Mouse (Mus musculus): ENCODE data around the gene Ftl1-ps1.

Gene Ftl1-ps1

DNA sequence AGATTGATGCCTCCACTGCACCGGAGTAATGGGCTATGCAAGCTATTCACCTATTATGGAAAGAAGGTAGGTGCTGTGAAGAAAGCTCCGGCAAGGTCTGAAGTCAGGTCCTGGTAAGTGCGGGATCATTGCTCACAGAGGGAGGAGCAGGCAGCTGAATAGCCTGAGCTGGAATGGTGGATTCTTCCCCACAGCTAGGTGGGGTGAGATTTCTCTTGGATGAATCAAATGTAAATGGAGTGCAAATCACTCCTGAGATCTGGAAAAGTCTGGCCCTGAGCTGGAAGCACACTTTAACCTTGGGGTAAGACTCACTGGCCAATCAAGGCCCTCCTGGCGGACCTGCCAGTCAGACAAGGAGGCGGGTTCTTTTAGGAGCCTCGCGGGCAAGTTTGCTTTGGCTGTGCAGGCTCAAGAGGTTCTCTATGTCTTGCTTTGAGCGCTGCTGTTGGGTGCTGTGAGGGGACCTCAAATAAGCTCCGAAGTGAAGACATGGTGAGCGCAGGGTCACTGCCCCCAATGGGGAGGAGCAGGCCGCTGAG lies at the start of gene Ftl1-ps1:
Gene Ftl1-ps1, plus strand, starts transcription at position 397 of the 542 bp plus-strand sequence.
- in situ Hi-C loops (cut with MboI), result no loop called here

DNA sequence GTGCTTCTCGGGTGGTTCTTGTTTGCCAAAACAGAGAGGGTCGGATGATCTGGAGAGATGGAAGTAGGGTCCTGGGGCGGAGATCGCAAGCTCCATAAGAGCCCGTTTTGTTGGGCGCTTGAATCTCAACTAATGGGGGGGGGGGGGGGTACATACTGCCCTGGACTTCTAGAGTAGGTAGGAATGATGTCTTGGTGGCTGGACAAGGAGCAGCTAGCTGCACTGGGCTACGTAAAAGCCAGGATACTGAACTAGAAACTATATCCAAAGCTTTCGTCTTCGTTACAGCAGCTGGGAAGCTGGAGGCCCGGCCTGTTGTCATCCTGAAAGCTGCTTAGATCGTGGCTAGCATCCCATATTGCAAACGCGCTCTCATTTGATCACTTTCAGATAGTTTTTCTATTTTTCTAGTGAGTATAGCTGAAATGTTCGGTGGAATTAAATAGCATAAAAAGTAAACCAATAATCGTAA lies 49.0 kb upstream of the Ftl1-ps1 start:
- in situ Hi-C loops (cut with MboI), result no loop called here

DNA sequence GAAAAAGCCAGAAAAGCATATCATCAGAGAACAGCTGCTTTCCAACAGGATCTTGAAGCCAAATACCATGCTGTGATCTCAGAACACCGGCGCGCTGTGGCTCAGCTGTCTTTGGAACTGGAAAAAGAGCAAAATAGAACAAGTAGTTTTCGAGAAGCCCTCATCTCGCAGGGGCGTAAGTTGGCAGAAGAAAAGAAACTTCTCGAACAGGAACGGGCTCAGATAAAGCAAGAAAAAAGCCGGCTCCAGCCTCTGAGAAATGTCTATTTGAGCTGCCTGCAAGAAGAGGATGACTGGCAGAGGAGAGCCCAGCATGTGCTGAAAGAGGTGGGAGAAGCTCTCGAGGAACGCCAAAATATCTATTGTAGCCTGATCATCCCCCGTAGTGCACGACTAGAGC lies 43.0 kb upstream of the Ftl1-ps1 start:
- in situ Hi-C loops (cut with MboI), result no loop called here

DNA sequence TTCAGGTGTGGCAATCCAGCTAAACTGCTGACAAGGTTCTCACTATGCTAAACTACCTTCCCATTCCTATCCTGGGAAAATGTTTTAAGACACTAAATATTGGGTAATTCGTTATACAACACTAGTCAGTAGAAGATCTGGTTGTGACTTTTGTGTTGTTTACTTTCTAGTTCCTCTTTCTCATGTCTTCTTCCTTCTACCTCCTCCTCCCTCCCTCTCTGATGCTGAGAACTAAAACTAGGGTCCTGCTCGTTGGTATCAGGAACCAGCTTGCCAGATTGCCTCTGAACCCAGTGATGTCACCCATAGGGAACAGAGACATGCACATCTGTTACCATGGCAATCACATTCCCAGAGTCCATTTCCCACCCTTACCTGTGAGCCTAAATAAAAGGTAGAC lies 37.3 kb upstream of the Ftl1-ps1 start:
- in situ Hi-C loops (cut with MboI), result no loop called here

DNA sequence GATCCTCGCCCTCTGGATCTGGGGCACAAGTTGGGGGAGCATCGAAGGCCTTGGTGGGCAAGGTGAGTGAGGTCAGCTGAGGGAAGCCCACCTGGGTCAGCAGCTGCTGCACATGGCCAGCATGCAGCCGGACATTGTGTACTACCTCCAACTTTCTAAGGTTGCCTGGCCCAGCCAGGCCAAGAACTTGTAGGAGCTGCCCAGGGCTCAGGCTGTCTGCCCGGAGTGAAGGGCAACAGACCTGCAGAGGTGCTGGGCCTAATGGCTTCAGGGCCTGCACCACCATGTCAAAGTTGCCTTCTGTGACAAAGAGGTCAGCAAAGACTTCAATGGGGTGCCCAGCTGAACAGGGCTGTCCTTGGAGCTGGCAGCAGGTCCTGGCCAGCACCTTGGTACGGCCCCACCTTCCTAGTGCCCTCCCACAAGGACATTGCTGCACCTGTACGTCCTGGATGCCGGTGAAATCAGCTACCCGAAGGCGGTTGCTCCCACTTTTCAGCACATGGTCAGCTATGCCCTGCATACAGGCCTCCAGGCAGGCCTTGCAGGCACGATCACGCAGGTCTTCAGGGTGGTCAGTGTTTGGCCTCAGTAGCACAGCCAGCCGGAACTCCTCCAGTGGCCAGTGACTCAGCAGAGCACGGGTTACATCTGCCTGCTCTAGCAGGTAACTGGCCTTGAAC lies 36.2 kb upstream of the Ftl1-ps1 start:
- in situ Hi-C loops (cut with MboI), result no loop called here

DNA sequence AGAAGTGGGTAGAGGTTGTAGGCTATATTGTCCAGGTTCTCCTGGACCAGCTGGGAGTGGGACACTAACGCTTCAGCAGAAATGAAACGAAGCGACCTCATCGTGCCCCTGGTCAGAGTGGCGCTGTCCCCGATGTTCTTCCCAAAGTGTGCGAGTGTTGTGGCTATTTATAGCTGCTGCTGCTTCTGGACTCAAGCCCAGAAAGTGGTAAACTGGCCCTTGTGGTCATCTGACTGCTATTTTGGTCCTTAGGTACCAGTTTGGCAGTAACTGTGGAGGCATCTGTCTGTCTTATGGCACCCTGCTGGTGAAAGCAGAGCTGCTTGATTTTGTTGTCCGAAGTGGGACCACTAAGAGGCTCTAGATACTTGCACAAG lies 35.6 kb upstream of the Ftl1-ps1 start, which contains the start of gene Lrrc14b:
Gene Lrrc14b, minus strand, starts transcription at position 147 of the 377 bp plus-strand sequence.
- in situ Hi-C loops (cut with MboI), result no loop called here

DNA sequence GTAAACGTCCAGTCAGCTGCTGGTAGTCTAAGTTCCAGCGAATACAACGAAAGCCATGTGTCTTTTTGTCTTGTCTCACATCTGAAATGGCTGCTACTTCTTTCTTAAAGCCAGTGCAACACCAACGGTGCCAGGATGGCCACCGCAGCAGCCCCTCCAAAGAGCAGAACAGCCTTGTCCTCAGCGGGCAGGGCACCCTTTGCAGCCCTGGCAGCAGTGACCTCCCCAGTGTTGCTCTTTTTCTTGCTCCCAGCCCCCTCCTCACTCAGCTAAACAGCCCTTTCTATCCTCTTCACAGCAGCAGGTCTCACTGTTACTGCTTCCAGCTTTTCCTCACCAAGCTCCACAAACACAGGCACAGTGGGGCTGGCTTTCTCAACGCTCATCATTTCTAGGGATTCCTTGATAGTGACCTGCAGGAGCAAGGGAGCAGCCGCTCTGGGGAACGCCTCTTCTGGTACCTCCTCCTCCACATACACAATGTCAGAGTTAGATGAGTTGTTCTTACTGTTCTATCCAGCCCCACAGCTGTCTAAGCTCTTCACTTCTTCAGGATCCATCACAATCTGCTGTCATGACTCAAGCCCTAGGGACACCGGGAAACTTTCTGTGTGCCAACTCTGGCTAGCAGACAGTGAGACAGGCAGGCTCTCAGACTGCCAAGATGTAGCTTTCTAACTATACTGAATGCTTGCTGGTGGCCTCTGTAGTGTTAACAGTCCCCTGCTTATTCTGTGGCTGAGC lies 17.8 kb upstream of the Ftl1-ps1 start:
- in situ Hi-C loops (cut with MboI), result no loop called here

DNA sequence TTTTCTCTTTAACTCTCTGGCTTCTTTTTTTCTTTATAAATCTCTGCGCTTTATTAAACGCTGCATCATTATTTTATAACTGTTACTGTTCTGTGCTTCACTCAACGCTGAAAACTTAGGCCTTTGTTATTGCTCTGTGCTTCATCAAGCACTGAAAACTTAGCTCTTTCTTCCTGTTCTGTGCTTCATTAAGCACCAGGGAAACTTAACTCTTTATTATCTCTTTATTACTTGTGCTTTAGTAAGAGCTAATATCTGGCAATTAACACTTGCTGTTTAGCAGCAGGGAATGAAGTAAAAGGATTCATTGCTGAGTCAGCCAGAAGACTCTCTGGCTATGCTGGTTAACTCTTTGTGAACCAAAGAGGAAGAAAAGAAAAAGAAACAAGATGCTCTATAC lies 17.2 kb upstream of the Ftl1-ps1 start:
- in situ Hi-C loops (cut with MboI), result no loop called here

DNA sequence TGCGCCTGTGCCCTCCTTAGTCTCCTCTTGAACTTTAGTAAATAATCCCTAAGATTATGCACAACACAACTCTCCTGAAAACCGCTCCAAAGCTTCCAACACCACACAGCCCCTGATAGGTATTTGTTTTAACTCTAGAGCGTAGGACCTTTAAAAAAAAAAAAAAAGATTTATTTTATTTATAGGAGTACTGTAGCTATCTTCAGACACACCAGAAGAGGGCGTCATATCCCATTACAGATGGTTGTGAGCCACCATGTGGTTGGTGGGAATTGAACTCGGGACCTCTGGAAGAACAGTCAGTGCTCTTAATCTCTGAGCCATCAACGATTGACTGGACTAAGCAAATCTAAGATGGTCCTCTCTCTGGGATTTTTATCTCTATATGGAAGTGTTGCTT lies 9.8 kb upstream of the Ftl1-ps1 start:
- in situ Hi-C loops (cut with MboI), result no loop called here

DNA sequence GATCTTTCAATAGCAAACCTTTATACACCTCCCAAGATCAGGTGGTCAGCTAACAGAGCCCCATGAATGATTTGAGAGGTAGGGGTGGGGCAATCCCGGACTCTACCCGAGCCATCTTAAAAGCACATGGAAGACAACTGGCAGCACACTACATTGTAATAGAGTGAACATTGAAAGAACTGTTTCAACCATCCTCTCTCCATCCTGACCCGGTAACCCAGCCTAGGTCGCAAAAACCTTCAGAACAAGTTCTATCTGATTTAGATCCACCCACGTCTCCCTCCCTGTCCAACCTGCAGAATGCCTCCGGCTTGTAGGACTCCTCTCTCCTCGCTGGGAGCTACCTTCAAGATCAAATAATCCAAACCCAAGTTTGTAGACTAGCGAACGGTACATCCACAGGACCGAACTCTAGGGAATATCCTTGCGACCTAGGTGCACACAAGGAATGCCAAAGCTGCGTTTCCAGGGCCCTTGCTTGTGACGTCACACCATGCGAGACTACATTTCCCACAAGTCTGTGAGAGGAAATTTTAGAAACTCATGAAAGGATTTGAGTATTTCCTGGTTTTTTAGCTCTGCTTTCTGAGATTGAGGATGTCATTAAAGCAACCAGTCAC lies 9.0 kb upstream of the Ftl1-ps1 start, which contains the start of gene Zfp72:
Gene Zfp72, minus strand, starts transcription at position 466 of the 620 bp plus-strand sequence.
- in situ Hi-C loops (cut with MboI), result no loop called here

DNA sequence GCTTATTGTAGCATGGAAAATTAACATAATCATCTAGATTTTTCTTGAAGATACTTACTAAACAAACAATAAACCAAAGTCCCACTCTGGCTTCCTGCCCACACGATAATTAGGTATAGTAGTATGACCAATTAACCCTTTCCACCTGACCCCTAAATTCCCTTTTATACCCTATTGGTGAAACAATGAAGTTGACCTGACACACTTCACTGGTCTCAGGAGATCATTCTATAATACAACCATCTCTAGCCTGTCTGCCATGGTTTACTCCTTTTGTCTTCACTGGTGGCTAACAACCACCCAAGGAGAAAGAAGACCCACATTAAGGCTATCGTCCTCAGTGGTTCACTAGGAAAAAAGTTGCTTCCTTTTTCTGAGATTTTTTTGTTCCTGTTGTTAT lies 8.3 kb upstream of the Ftl1-ps1 start:
- in situ Hi-C loops (cut with MboI), result no loop called here

DNA sequence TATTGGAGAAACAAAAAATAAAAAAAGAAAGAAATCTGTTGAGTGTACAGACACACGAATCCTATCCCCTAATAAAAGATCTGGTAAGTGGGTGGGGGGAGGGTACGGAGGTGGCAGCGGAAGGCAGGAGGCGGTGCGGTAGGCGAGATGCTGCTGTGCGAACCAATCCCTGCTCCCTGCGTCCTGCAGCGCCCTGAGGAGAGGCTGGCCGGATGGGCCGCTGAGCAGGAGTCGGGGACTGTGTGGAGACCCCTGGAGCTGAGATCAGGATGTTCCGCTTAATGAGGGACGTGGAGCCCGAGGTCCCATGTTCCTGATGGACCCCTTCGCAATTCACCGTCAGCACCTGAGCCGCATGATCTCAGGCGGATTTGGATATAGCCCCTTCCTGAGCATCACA lies 40.4 kb downstream of the Ftl1-ps1 start:
- in situ Hi-C loops (cut with MboI), result no loop called here

Measured in mature B cell (primary cell).